Mouse (Mus musculus) intestine, embryonic 15.5 days (tissue): Measurements from ENCODE around the gene Tfip11. TPM values are rescaled to one million over a fixed set of nuclear protein-coding genes. Genes with fewer than 3 reads are reported as not detected.

ENCODE experiments used
- ATAC-seq: fragments of 200-750 bp; cut with Nextera tagmentation; 2 replicates; pipeline ENCODE4 v1.8.0; 2017; ENCODE audit warnings: moderate TSS enrichment, moderate library complexity
- H3K27ac ChIP-seq: fragments of 300-500 bp; sonication (generic); 2 replicates; pipeline ENCODE4 v1.5.1; 2015; ENCODE audit warnings: mild to moderate bottlenecking, inconsistent platforms
- H3K27me3 ChIP-seq: fragments of 300-500 bp; sonication (generic); replicated peaks from 2 replicates; pipeline ENCODE4 v1.6.1; 2015; ENCODE audit warnings: inconsistent platforms
- H3K36me3 ChIP-seq: fragments of 300-500 bp; sonication (generic); 2 replicates; pipeline ENCODE4 v1.6.1; 2015; ENCODE audit warnings: inconsistent platforms
- H3K4me1 ChIP-seq: fragments of 300-500 bp; sonication (generic); replicated peaks from 2 replicates; pipeline ENCODE4 v1.6.1; 2015; ENCODE audit warnings: inconsistent platforms
- H3K4me2 ChIP-seq: fragments of 300-500 bp; sonication (generic); replicated peaks from 2 replicates; pipeline ENCODE4 v1.6.1; 2015; ENCODE audit warnings: mild to moderate bottlenecking, inconsistent platforms
- H3K4me3 ChIP-seq: fragments of 300-500 bp; sonication (generic); replicated peaks from 2 replicates; pipeline ENCODE4 v1.5.1; 2015; ENCODE audit warnings: inconsistent platforms
- H3K9ac ChIP-seq: fragments of 300-500 bp; sonication (generic); 2 replicates; pipeline ENCODE4 v1.6.1; 2015; ENCODE audit warnings: inconsistent platforms
- H3K9me3 ChIP-seq: fragments of 300-500 bp; sonication (generic); 2 replicates; pipeline ENCODE4 v1.6.1; 2016; ENCODE audit warnings: inconsistent platforms
- WGBS: fragments of 180-500 bp; shearing (Covaris S2); methylation state at CpG from one replicate; pipeline ENCODE4 v1.1.7; 2015; 5-methylcytosine and 5-hydroxymethylcytosine counted together
- polyA plus RNA-seq: library from polyadenylated mRNA; unstranded; fragments of >200 nt; fragmentation: Nextera tagmentation; extraction: Ambion mirVana; gene quantifications from 2 replicates; pipeline ENCODE4 v1.2.1, GENCODE M21; 2015

Gene Tfip11
- 25.5 and 26.2 TPM in 2 replicates for polyA plus RNA-seq

GRCm38 (mm10) chr5:112325546-112326445 is at the start of gene Tfip11:
Tfip11 (plus strand) TSS chr5:112326358.
- Histone ChIP-seq H3K9me3 (no peaks in the 10 kb centered on the region), H3K4me1 (peaks cover 10% of the 10 kb centered on the region), H3K27ac (peak within 1 kb of the TSS; percentile 83), H3K4me3 (peak within 1 kb of the TSS; percentile 92), H3K36me3 (peaks cover 17% of the 10 kb centered on the region), H3K9ac (peak within 1 kb of the TSS; percentile 75), H3K4me2 (peak within 1 kb of the TSS; percentile 60), H3K27me3 (no peaks in the 10 kb centered on the region)
- ATAC-seq, result peak; percentile 79
- WGBS, result 7% methylated on average over 48 of the region's 48 CpGs

GRCm38 (mm10) chr5:112276907-112277348 is 49.2 kb upstream of the Tfip11 start:
- ATAC-seq, result no peak; the same call in 1 of the 2 replicates
- Histone ChIP-seq H3K36me3 (no peaks in the 10 kb centered on the region), H3K27me3 (0 out of 2 replicates have a peak, but pooled peaks cover 2% of the 10 kb centered on the region), H3K9ac (peak overlapping the region; percentile 81), H3K4me1 (peaks cover 22% of the 10 kb centered on the region), H3K4me2 (peak overlapping the region; percentile 76), H3K27ac (peak overlapping the region; percentile 62), H3K9me3 (no peaks in the 10 kb centered on the region), H3K4me3 (peak overlapping the region; percentile 78)
- 1% methylated on average over 24 of the region's 24 CpGs for WGBS

GRCm38 (mm10) chr5:112277906-112278470 is 48.2 kb upstream of the Tfip11 start:
- 0 out of 2 replicates have a peak, but pooled peaks cover 2% of the 10 kb centered on the region for H3K27me3 ChIP-seq
- no peak for ATAC-seq
- H3K4me3 ChIP-seq, result peak overlapping the region; percentile 78; the same call in 1 of the 2 replicates
- peaks cover 27% of the 10 kb centered on the region for H3K4me1 ChIP-seq
- H3K4me2 ChIP-seq, result peak overlapping the region; percentile 76
- H3K36me3 ChIP-seq, result no peaks in the 10 kb centered on the region
- no peak overlapping the region for H3K9ac ChIP-seq
- H3K9me3 ChIP-seq, result no peaks in the 10 kb centered on the region
- 76% methylated on average over 11 of the region's 11 CpGs for WGBS
- H3K27ac ChIP-seq, result no peak overlapping the region

GRCm38 (mm10) chr5:112279181-112280021 is 46.8 kb upstream of the Tfip11 start:
- 0 out of 2 replicates have a peak, but pooled peaks cover 2% of the 10 kb centered on the region for H3K27me3 ChIP-seq
- ATAC-seq, result no peak

GRCm38 (mm10) chr5:112280151-112280550 is 46.0 kb upstream of the Tfip11 start:
- peaks cover 30% of the 10 kb centered on the region for H3K4me1 ChIP-seq
- H3K27me3 ChIP-seq, result no peaks in the 10 kb centered on the region
- H3K9me3 ChIP-seq, result no peaks in the 10 kb centered on the region
- no peak for ATAC-seq
- peak overlapping the region; percentile 11; the same call in 1 of the 2 replicates for H3K4me2 ChIP-seq
- no peak overlapping the region for H3K4me3 ChIP-seq
- peak overlapping the region; percentile 13; the same call in 1 of the 2 replicates for H3K27ac ChIP-seq
- 86% methylated on average over 7 of the region's 7 CpGs for WGBS
- no peaks in the 10 kb centered on the region for H3K36me3 ChIP-seq
- no peak overlapping the region for H3K9ac ChIP-seq

More at GRCm38 (mm10) chr5:112279181-112280021, 46.8 kb upstream of the Tfip11 start:
- Histone ChIP-seq H3K4me2 (peak overlapping the region; percentile 11), H3K4me1 (peaks cover 27% of the 10 kb centered on the region), H3K27ac (no peak overlapping the region), H3K9ac (peak overlapping the region; percentile 17; the same call in 1 of the 2 replicates), H3K9me3 (no peaks in the 10 kb centered on the region), H3K36me3 (no peaks in the 10 kb centered on the region), H3K4me3 (no peak overlapping the region)
- WGBS, result 79% methylated on average over 17 of the region's 17 CpGs

GRCm38 (mm10) chr5:112280863-112281660 is 45.1 kb upstream of the Tfip11 start:
- WGBS, result 59% methylated on average over 15 of the region's 15 CpGs
- no peak overlapping the region for H3K4me2 ChIP-seq
- H3K36me3 ChIP-seq, result no peaks in the 10 kb centered on the region
- H3K4me1 ChIP-seq, result peaks cover 30% of the 10 kb centered on the region
- no peak overlapping the region for H3K4me3 ChIP-seq
- H3K27me3 ChIP-seq, result no peaks in the 10 kb centered on the region
- no peak overlapping the region for H3K9ac ChIP-seq
- no peak overlapping the region; the same call in 1 of the 2 replicates for H3K27ac ChIP-seq
- ATAC-seq, result no peak
- no peaks in the 10 kb centered on the region for H3K9me3 ChIP-seq

- Histone ChIP-seq H3K9me3 (no peaks in the 10 kb centered on the region), H3K27me3 (no peaks in the 10 kb centered on the region), H3K4me3 (no peak overlapping the region), H3K27ac (no peak overlapping the region), H3K9ac (no peak overlapping the region), H3K36me3 (no peaks in the 10 kb centered on the region), H3K4me1 (peaks cover 32% of the 10 kb centered on the region), H3K4me2 (no peak overlapping the region)
- ATAC-seq, result no peak
- 82% methylated on average over 4 of the region's 4 CpGs for WGBS
Measured at GRCm38 (mm10) chr5:112281676-112282075, 44.5 kb upstream of the Tfip11 start.

GRCm38 (mm10) chr5:112282123-112282779 is 43.9 kb upstream of the Tfip11 start:
- H3K27ac ChIP-seq, result peak overlapping the region; percentile 24; the same call in 1 of the 2 replicates
- no peak overlapping the region for H3K9ac ChIP-seq
- no peak for ATAC-seq
- no peaks in the 10 kb centered on the region for H3K9me3 ChIP-seq
- H3K4me1 ChIP-seq, result peaks cover 37% of the 10 kb centered on the region
- no peak overlapping the region for H3K4me2 ChIP-seq
- 57% methylated on average over 6 of the region's 6 CpGs for WGBS
- H3K27me3 ChIP-seq, result no peaks in the 10 kb centered on the region
- H3K4me3 ChIP-seq, result no peak overlapping the region
- H3K36me3 ChIP-seq, result no peaks in the 10 kb centered on the region

GRCm38 (mm10) chr5:112282780-112283482 is 43.2 kb upstream of the Tfip11 start:
- Histone ChIP-seq H3K27me3 (no peaks in the 10 kb centered on the region), H3K4me2 (no peak overlapping the region), H3K4me1 (peaks cover 44% of the 10 kb centered on the region), H3K27ac (peak overlapping the region; percentile 44; the same call in 1 of the 2 replicates), H3K4me3 (no peak overlapping the region), H3K9ac (no peak overlapping the region), H3K9me3 (no peaks in the 10 kb centered on the region), H3K36me3 (no peaks in the 10 kb centered on the region)
- ATAC-seq, result no peak
- 65% methylated on average over 9 of the region's 9 CpGs for WGBS

GRCm38 (mm10) chr5:112283543-112284202 is 42.5 kb upstream of the Tfip11 start:
- Histone ChIP-seq H3K27ac (no peak overlapping the region; the same call in 1 of the 2 replicates), H3K36me3 (no peaks in the 10 kb centered on the region), H3K4me2 (no peak overlapping the region), H3K4me1 (peaks cover 46% of the 10 kb centered on the region), H3K9me3 (no peaks in the 10 kb centered on the region), H3K27me3 (no peaks in the 10 kb centered on the region), H3K9ac (no peak overlapping the region), H3K4me3 (no peak overlapping the region)
- ATAC-seq, result no peak
- whole genome bisulfite sequencing, result 60% methylated on average over 10 of the region's 10 CpGs
